Mouse (Mus musculus): ENCODE measurements around the gene Olfr623. TPM values are rescaled to one million over a fixed set of nuclear protein-coding genes. Genes with fewer than 3 reads are reported as not detected.

Olfr623 gene
- not detected for total RNA-seq (2021)
- long read RNA-seq, experiment 1: 0 reads
- long read RNA-seq, experiment 2: 0 reads

- no peak for DNase-seq (ENCODE audit: low spot score in 2 of 2)
These were observed at the start of gene Olfr623 for GRCm38 (mm10) chr7:103663598-103663997. TSS of gene Olfr623 (minus strand) at chr7:103663698.

- DNase-seq (ENCODE audit: low spot score in 2 of 2): no peak
These were observed 48.5 kb upstream of the Olfr623 start for GRCm38 (mm10) chr7:103712024-103712423.

GRCm38 (mm10) chr7:103699469-103699868, 36.0 kb upstream of the Olfr623 start:
- no peak for DNase-seq (ENCODE audit: low spot score in 2 of 2)

GRCm38 (mm10) chr7:103682420-103682819, 18.9 kb upstream of the Olfr623 start, which contains the start of gene Olfr625-ps1:
TSS of gene Olfr625-ps1 (plus strand) at chr7:103682720.
- DNase-seq (ENCODE audit: low spot score in 2 of 2): no peak

DNA sequence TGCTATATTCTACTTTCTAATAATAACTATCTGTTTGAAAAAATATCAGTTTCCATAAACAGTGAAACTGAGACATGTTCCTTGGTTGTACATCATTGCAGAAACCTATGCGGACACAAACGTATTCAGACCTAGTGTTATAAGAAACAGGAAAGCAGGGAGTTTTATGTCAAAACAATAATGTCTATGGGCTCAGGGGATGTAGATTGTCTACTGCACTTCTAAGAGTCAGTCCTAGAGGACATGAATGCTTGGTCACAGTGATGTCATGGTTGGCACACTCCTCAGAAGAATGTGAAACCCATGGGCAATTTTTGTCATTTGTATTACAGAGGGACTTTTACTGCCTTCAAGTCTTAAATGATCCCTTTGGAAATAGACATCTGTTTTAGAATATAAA, 7.6 kb upstream of the Olfr623 start, which contains the start of gene Olfr624:
Gene Olfr624, minus strand, starts transcription at position 101 of the 400 bp plus-strand sequence.
- DNase-seq (ENCODE audit: low spot score in 2 of 2): no peak

- DNase-seq (ENCODE audit: low spot score in 2 of 2): no peak
These were observed 19.4 kb downstream of the Olfr623 start for GRCm38 (mm10) chr7:103644070-103644469.

DNA sequence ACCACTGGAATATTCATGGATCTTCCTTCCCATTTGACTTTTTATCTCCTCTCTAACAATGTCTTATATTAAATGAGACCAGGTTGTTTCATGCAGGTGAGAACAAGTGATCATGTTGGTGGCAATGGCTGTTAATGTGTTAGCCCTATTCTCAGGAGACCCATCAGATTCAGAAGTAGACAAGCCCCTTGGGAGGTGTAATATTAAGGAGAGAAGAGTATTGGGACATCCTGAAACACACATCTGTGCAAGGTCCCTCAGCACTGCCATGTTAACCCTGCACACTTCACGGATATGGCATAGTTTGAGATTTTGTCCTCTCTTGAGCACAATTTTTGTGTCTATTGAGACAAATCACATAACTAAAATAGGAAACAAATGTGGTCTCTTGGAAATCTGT, 20.9 kb downstream of the Olfr623 start, which contains the start of gene Olfr622:
Gene Olfr622, minus strand, starts transcription at position 101 of the 400 bp plus-strand sequence.
- DNase-seq (ENCODE audit: low spot score in 2 of 2): no peak

DNA sequence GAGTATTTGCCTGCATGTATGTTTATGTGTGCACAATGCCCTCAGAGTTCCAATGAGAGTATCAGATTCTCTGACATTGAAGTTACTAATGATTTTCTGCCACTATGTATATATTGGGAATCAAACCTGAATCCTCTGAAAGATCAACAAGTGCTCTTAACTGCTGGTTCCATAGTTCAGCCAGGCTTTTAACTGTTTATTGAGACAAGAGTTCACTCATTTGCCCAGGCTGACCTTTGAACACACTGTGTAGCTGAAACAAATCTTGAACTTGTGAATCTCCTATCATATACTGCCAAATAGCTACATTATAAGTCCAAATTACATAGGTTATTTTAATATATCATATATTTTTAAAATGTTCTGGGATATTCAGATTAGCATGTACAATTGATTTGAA, 26.7 kb downstream of the Olfr623 start:
- no peak for DNase-seq (ENCODE audit: low spot score in 2 of 2)

DNA sequence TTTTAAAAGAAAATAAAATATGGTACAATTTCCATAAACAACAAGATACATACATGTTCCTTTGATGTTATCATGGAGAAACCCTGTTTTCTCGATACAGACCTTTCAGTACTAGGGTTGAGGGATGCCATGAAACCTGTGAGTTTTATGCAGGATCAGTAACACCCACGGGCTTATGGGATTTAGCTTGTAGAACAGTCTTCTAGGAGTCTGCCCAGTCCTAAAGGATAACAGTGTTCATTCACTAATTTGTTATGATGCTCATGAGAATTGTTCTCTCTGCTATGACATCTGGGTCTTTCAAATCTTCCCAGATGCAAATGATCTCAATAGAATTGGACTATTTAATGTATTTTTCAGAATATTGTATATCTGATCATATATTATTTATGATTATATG, 51.1 kb downstream of the Olfr623 start, which contains the start of gene Olfr620:
Gene Olfr620, minus strand, starts transcription at position 101 of the 400 bp plus-strand sequence.
- DNase-seq (ENCODE audit: low spot score in 2 of 2): no peak

Other genes with a start within 250 kb of the Olfr623 start
- gene Usp17lc, start 248.6 kb downstream of the Olfr623 start, total RNA-seq (2021): not detected
- not detected for gene Olfr605, start 218.3 kb downstream of the Olfr623 start, total RNA-seq (2021)
- gene Olfr606, start 214.7 kb downstream of the Olfr623 start, total RNA-seq (2021): not detected
- gene Olfr607, start 199.5 kb downstream of the Olfr623 start, total RNA-seq (2021): not detected
- gene Olfr608, start 193.8 kb downstream of the Olfr623 start, total RNA-seq (2021): not detected
- not detected for gene Olfr609, start 165.6 kb downstream of the Olfr623 start, total RNA-seq (2021)
- gene Olfr610, start 151.6 kb downstream of the Olfr623 start, total RNA-seq (2021): not detected
- not detected for gene Olfr611, start 142.9 kb downstream of the Olfr623 start, total RNA-seq (2021)
- gene Olfr612, start 121.0 kb downstream of the Olfr623 start, total RNA-seq (2021): not detected
- gene Olfr613, start 115.6 kb downstream of the Olfr623 start, total RNA-seq (2021): not detected
- not detected for gene Olfr615, start 107.6 kb downstream of the Olfr623 start, total RNA-seq (2021)
- gene Olfr616, start 94.6 kb downstream of the Olfr623 start, total RNA-seq (2021): not detected
- not detected for gene Olfr617, start 90.6 kb downstream of the Olfr623 start, total RNA-seq (2021)
- not detected for gene Olfr618, start 73.6 kb downstream of the Olfr623 start, total RNA-seq (2021)
- gene Olfr619, start 63.1 kb downstream of the Olfr623 start, total RNA-seq (2021): not detected
- not detected for gene Olfr620, start 51.2 kb downstream of the Olfr623 start, total RNA-seq (2021)
- gene Olfr622, start 21.0 kb downstream of the Olfr623 start, total RNA-seq (2021): not detected
- gene Olfr624, start 7.5 kb upstream of the Olfr623 start, total RNA-seq (2021): under 1 TPM in 1 of 2 experiments, not detected in 1; 0.07 TPM
- not detected for gene Olfr625-ps1, start 19.0 kb upstream of the Olfr623 start, total RNA-seq (2021)
- not detected for gene Olfr243, start 51.0 kb upstream of the Olfr623 start, total RNA-seq (2021)
- not detected for gene Olfr628, start 66.7 kb upstream of the Olfr623 start, total RNA-seq (2021)
- not detected for gene Olfr629, start 81.2 kb upstream of the Olfr623 start, total RNA-seq (2021)
- gene Olfr630, start 93.6 kb upstream of the Olfr623 start, total RNA-seq (2021): not detected
- gene Olfr69, start 107.9 kb upstream of the Olfr623 start, total RNA-seq (2021): not detected
- gene Olfr68, start 116.0 kb upstream of the Olfr623 start, total RNA-seq (2021): not detected
- not detected for gene Olfr67, start 128.1 kb upstream of the Olfr623 start, total RNA-seq (2021)
- gene Hbb-bt, start 150.3 kb upstream of the Olfr623 start, total RNA-seq (2021): 10 to 100 TPM; 58.3 to 79.4 TPM
- 100 to 1,000 TPM; 565 to 654 TPM for gene Hbb-bs, start 164.4 kb upstream of the Olfr623 start, total RNA-seq (2021)
- not detected for gene Hbb-bh2, start 176.8 kb upstream of the Olfr623 start, total RNA-seq (2021)
- not detected for gene Hbb-bh1, start 179.5 kb upstream of the Olfr623 start, total RNA-seq (2021)
- not detected for gene Hbb-y, start 189.5 kb upstream of the Olfr623 start, total RNA-seq (2021)
- gene Olfr66, start 222.6 kb upstream of the Olfr623 start, total RNA-seq (2021): not detected
- not detected for gene Olfr64, start 230.8 kb upstream of the Olfr623 start, total RNA-seq (2021)
- not detected for gene Olfr65, start 239.8 kb upstream of the Olfr623 start, total RNA-seq (2021)

Measured in layer of hippocampus, postnatal 14 days (tissue).